Mouse (Mus musculus) spleen, adult 2 months (tissue): ENCODE data around the gene Slc35a1.

Experiments
- CTCF ChIP-seq: fragments of 200-500 bp; IDR thresholded peaks from 2 replicates; pipeline ENCODE4 v1.5.1; 2011; ENCODE audit warnings: mild to moderate bottlenecking, inconsistent platforms; ENCODE audit not compliant: insufficient read depth, insufficient read length, insufficient replicate concordance; ENCODE audit errors: extremely low read depth
- POLR2A ChIP-seq: fragments of 200-500 bp; IDR thresholded peaks from 2 replicates; pipeline ENCODE4 v1.6.1; 2011; ENCODE audit warnings: low read depth, low read length, inconsistent platforms

DNA sequence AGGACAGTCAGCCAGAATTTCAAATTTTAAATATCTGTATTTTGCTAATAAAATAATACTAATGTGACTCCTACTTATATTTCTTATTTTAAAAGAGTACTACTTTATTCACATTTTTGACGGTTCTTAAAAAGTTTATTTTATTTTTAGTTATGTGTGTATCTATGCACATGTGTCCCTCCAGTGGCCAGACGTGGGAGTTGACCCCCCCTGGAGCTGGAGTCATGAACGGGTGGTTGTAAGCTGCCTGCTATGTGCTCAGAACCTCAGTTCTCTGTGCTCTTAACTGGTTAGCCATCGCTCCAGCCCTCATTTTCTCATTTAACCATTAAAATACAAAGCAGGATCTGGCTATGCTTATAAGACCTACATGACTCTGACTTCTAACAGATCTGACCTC is 15.8 kb upstream of the Slc35a1 start:
- no peak for TF ChIP-seq CTCF
- no peak for TF ChIP-seq POLR2A
